Mouse (Mus musculus) CH12.LX (cell line): ENCODE measurements around the gene Rora. TPM values are rescaled to one million over a fixed set of nuclear protein-coding genes. Genes with fewer than 3 reads are reported as not detected.

Source experiments
- DNase-seq: peaks from one replicate; pipeline ENCODE4 v3.0.0-alpha.2; 2013; ENCODE audit errors: extremely low read depth
- H3K27ac ChIP-seq: 2 replicates; pipeline ENCODE4 v1.5.1; 2012; ENCODE audit warnings: low read depth, mild to moderate bottlenecking, control low read depth, moderate library complexity; ENCODE audit not compliant: insufficient read depth
- H3K27me3 ChIP-seq: replicated peaks from 2 replicates; pipeline ENCODE3; 2012; ENCODE audit warnings: inconsistent platforms
- H3K36me3 ChIP-seq, 2 experiments: replicated peaks in 1 of 2; 2 replicates each; pipeline versions ENCODE3 to v1.6.1; 2012; ENCODE audit warnings: inconsistent platforms in 1 of 2, low read length in 1 of 2, mild to moderate bottlenecking in 1 of 2, mixed read lengths in 1 of 2, moderate library complexity in 1 of 2; ENCODE audit not compliant: control insufficient read depth in 1 of 2, insufficient read depth in 1 of 2
- H3K4me1 ChIP-seq, 2 experiments: 2 replicates each; pipeline ENCODE4 v1.6.1; 2012; ENCODE audit warnings: inconsistent platforms in 1 of 2, moderate library complexity in 1 of 2; ENCODE audit not compliant: insufficient read depth in 2 of 2, control insufficient read depth in 1 of 2
- H3K4me2 ChIP-seq: 2 replicates; pipeline ENCODE4 v1.6.1; 2012; ENCODE audit warnings: low read depth, mild to moderate bottlenecking, control low read depth; ENCODE audit not compliant: poor library complexity, insufficient read depth, severe bottlenecking
- H3K4me3 ChIP-seq, 3 experiments: fragments of 150-350 bp in 1 of 3; sonication (generic) in 1 of 3; replicated peaks in 1 of 3; 2 replicates each; pipeline versions ENCODE3 to v1.5.1; 2011 to 2012; ENCODE audit warnings: low read depth in 2 of 3, low read length in 2 of 3, mild to moderate bottlenecking in 2 of 3, moderate library complexity in 2 of 3, control low read depth in 1 of 3, improper control_type of control experiment in 1 of 3, inconsistent platforms in 1 of 3, mixed read lengths in 1 of 3; ENCODE audit not compliant: poor library complexity in 1 of 3
- H3K79me2 ChIP-seq: replicated peaks from 2 replicates; pipeline ENCODE4 v1.6.1; 2012; ENCODE audit warnings: mild to moderate bottlenecking, moderate library complexity; ENCODE audit not compliant: control insufficient read depth, poor library complexity, insufficient read depth, severe bottlenecking; ENCODE audit errors: extremely low read depth
- H3K9ac ChIP-seq: 2 replicates; pipeline ENCODE4 v1.6.1; 2012; ENCODE audit warnings: low read depth, mild to moderate bottlenecking, control low read depth, moderate library complexity; ENCODE audit not compliant: insufficient read depth
- H3K9me3 ChIP-seq: replicated peaks from 2 replicates; pipeline ENCODE3; 2012; ENCODE audit warnings: low read length, inconsistent platforms, mixed read lengths
- BHLHE40 ChIP-seq: IDR thresholded peaks from 2 replicates; pipeline ENCODE4 v1.6.1; 2011; ENCODE audit warnings: mild to moderate bottlenecking, low read depth, low read length, improper control_type of control experiment
- CTCF ChIP-seq, 2 experiments: IDR thresholded peaks in 1 of 2; conservative IDR thresholded peaks in 1 of 2; 2 replicates each; pipeline ENCODE4 v1.5.1; 2011 to 2012; ENCODE audit warnings: low read depth in 2 of 2, low read length in 2 of 2, improper control_type of control experiment in 1 of 2, inconsistent platforms in 1 of 2, mild to moderate bottlenecking in 1 of 2, moderate library complexity in 1 of 2
- ELF1 ChIP-seq: IDR thresholded peaks from 2 replicates; pipeline ENCODE4 v1.6.1; 2014; ENCODE audit warnings: low read depth, mild to moderate bottlenecking, inconsistent platforms, low read length, improper control_type of control experiment
- EP300 ChIP-seq: IDR thresholded peaks from 2 replicates; pipeline ENCODE4 v1.6.1; 2011; ENCODE audit warnings: low read length, improper control_type of control experiment
- GABPA ChIP-seq: IDR thresholded peaks from 2 replicates; pipeline ENCODE4 v1.6.1; 2012; ENCODE audit warnings: low read depth, low read length, improper control_type of control experiment, inconsistent platforms; ENCODE audit not compliant: insufficient replicate concordance
- IRF4 ChIP-seq: IDR thresholded peaks from 2 replicates; pipeline ENCODE4 v1.6.1; 2014; ENCODE audit warnings: low read depth, mild to moderate bottlenecking, inconsistent platforms, low read length, improper control_type of control experiment
- MAFK ChIP-seq: IDR thresholded peaks from 2 replicates; pipeline ENCODE4 v1.6.1; 2011; ENCODE audit warnings: low read length, improper control_type of control experiment; ENCODE audit not compliant: insufficient replicate concordance
- MAZ ChIP-seq: IDR thresholded peaks from 2 replicates; pipeline ENCODE4 v1.6.1; 2012; ENCODE audit warnings: low read depth, mild to moderate bottlenecking, inconsistent platforms, low read length, improper control_type of control experiment, moderate library complexity
- NELFE ChIP-seq: IDR thresholded peaks from 2 replicates; pipeline ENCODE4 v1.6.1; 2011; ENCODE audit warnings: low read depth, low read length, improper control_type of control experiment
- PAX5 ChIP-seq: IDR thresholded peaks from 2 replicates; pipeline ENCODE4 v1.6.1; 2012; ENCODE audit warnings: low read length, inconsistent platforms, mixed read lengths
- RAD21 ChIP-seq: IDR thresholded peaks from 2 replicates; pipeline ENCODE4 v1.6.1; 2011; ENCODE audit warnings: low read depth, mild to moderate bottlenecking, low read length, improper control_type of control experiment, moderate library complexity
- RCOR1 ChIP-seq: conservative IDR thresholded peaks from 2 replicates; pipeline ENCODE4 v1.6.1; 2012; ENCODE audit warnings: low read depth, mild to moderate bottlenecking, inconsistent platforms, low read length, improper control_type of control experiment
- SIN3A ChIP-seq: IDR thresholded peaks from 2 replicates; pipeline ENCODE4 v1.6.1; 2012; ENCODE audit warnings: low read length, improper control_type of control experiment, inconsistent platforms
- SMC3 ChIP-seq: IDR thresholded peaks from 2 replicates; pipeline ENCODE4 v1.6.1; 2011; ENCODE audit warnings: low read depth, low read length, improper control_type of control experiment
- TCF12 ChIP-seq: IDR thresholded peaks from 2 replicates; pipeline ENCODE4 v1.6.1; 2014; ENCODE audit warnings: low read depth, mild to moderate bottlenecking, inconsistent platforms, low read length, improper control_type of control experiment
- UBTF ChIP-seq: IDR thresholded peaks from 2 replicates; pipeline ENCODE4 v1.6.1; 2012; ENCODE audit warnings: low read depth, mild to moderate bottlenecking, inconsistent platforms, low read length, improper control_type of control experiment, moderate library complexity
- USF1 ChIP-seq: IDR thresholded peaks from 2 replicates; pipeline ENCODE4 v1.6.1; 2014; ENCODE audit warnings: low read depth, mild to moderate bottlenecking, inconsistent platforms, low read length, improper control_type of control experiment
- ZC3H11A ChIP-seq: IDR thresholded peaks from 2 replicates; pipeline ENCODE4 v1.6.1; 2012; ENCODE audit warnings: low read depth, mild to moderate bottlenecking, inconsistent platforms, low read length, improper control_type of control experiment
- ZMIZ1 ChIP-seq: IDR thresholded peaks from 2 replicates; pipeline ENCODE4 v1.6.1; 2012; ENCODE audit warnings: low read depth, mild to moderate bottlenecking, inconsistent platforms, low read length, improper control_type of control experiment
- dilution Hi-C: fragments of 300-500 bp; cut with MboI; formaldehyde crosslinking; loops from 2 replicates; pipeline ENCODE4 v1.14.3; 2020; ENCODE audit warnings: low sequenced_read_pairs; ENCODE audit not compliant: extremely low pct_unique_long_range_greater_than_20kb, extremely low pct_ligation_motif_present
- in situ Hi-C: fragments of 300-500 bp; cut with MboI; formaldehyde crosslinking; loops from 3 replicates; pipeline ENCODE4 v1.14.3; 2019; ENCODE audit warnings: low sequenced_read_pairs, low pct_ligation_motif_present, low pct_unique_long_range_greater_than_20kb, mixed read lengths
- polyA plus RNA-seq: library from polyadenylated mRNA; unstranded; fragments of >175 nt; gene quantifications from 2 replicates; pipeline ENCODE4 v1.2.1, GENCODE M21; 2012; ENCODE audit warnings: low read depth; ENCODE audit not compliant: insufficient read length
- total RNA-seq, 2 experiments: library from RNA; depleted of rRNA; stranded (reverse); fragments of 300-350 nt in 1 of 2; fragments of >200 nt in 1 of 2; gene quantifications; 2 replicates each; pipeline ENCODE4 v1.2.3; 2012 to 2014

Rora gene
- total and polyA plus RNA-seq, 3 experiments: 0.36 to 0.66 (median 0.64) TPM

GRCm38 (mm10) chr9:68866317-68866716 lies 212.7 kb downstream of the Rora start:
- Histone ChIP-seq H3K4me1 (no peaks in the 10 kb centered on the region), H3K9me3 (peaks cover 20% of the 10 kb centered on the region), H3K9ac (no peak overlapping the region), H3K36me3 (no peaks in the 10 kb centered on the region), H3K79me2 (no peaks in the 10 kb centered on the region; the same call in 1 of the 2 replicates), H3K27me3 (no peaks in the 10 kb centered on the region), H3K4me3 (no peak overlapping the region), H3K4me2 (no peak overlapping the region), H3K27ac (no peak overlapping the region)
- TF ChIP-seq NELFE (no peak), SMC3 (no peak), SIN3A (no peak), EP300 (no peak), ZC3H11A (no peak), MAZ (no peak), GABPA (no peak), IRF4 (no peak), BHLHE40 (no peak), CTCF (conservative IDR thresholded peaks at IDR 0.05 in 1 of 2, IDR thresholded peaks at IDR 0.05 in 1 of 2; ENCODE audit: low read depth in 2 of 2, low read length in 2 of 2) (no peak), MAFK (no peak), PAX5 (no peak), RCOR1 (no peak), ELF1 (no peak), TCF12 (no peak)
- in situ Hi-C loops: no loop called here
- no peak for DNase-seq
- dilution Hi-C loops: no loop called here

DNA sequence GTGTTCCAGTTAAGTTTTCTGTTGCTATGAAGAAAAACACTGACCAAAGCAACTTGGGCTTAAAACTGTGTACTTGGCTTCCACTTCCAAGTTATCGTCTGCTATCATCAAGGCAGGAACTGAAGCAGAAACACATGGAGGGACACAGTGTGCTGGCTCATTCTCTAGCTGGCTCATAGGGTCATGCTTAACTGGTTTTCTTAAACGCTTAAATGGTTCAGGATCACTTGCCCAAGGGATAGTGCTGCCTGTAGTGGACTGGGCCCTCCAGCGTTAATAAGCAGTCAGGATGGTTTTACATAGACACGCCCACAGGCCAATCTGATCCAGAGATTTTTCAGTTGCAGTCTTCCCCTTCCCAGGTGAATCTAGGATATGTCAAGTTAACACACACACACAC lies 220.3 kb downstream of the Rora start:
- dilution Hi-C loops (no loop called here), in situ Hi-C loops (no loop called here)
- Histone ChIP-seq H3K4me2 (no peak overlapping the region), H3K79me2 (no peaks in the 10 kb centered on the region), H3K9me3 (peaks cover 28% of the 10 kb centered on the region), H3K4me3 (no peak overlapping the region), H3K27me3 (no peaks in the 10 kb centered on the region), H3K27ac (no peak overlapping the region), H3K9ac (no peak overlapping the region), H3K4me1 (no peaks in the 10 kb centered on the region), H3K36me3 (no peaks in the 10 kb centered on the region)
- DNase-seq: no peak
- TF ChIP-seq ZMIZ1 (no peak), ZC3H11A (no peak), RAD21 (no peak), EP300 (no peak), GABPA (no peak), USF1 (no peak), BHLHE40 (no peak), UBTF (no peak), SIN3A (no peak)
